Mouse (Mus musculus): ENCODE results near the gene Muc1.

Gene Muc1

GRCm38 (mm10) chr3:89233562-89234110 lies 4.8 kb downstream of the Muc1 start:
- DNase-seq (ENCODE audit: low spot score in 2 of 2): no peak

- no peak for DNase-seq (ENCODE audit: low spot score in 2 of 2)
These were observed 7.7 kb downstream of the Muc1 start for GRCm38 (mm10) chr3:89236516-89236915.

GRCm38 (mm10) chr3:89237682-89238081 lies 8.8 kb downstream of the Muc1 start:
- no peak for DNase-seq (ENCODE audit: low spot score in 2 of 2)

GRCm38 (mm10) chr3:89238494-89238893 lies 9.6 kb downstream of the Muc1 start:
- DNase-seq (ENCODE audit: low spot score in 2 of 2): no peak

GRCm38 (mm10) chr3:89242331-89242895 lies 13.6 kb downstream of the Muc1 start:
- DNase-seq (ENCODE audit: low spot score in 2 of 2): peak; percentile 44 to 81

GRCm38 (mm10) chr3:89243609-89244008 lies 14.8 kb downstream of the Muc1 start:
- peak; percentile 38 to 79 for DNase-seq (ENCODE audit: low spot score in 2 of 2)

GRCm38 (mm10) chr3:89244158-89244981 lies 15.5 kb downstream of the Muc1 start:
- peak in 1 of 2 experiments; percentile 59 for DNase-seq (ENCODE audit: low spot score in 2 of 2)

- no peak for DNase-seq (ENCODE audit: low spot score in 2 of 2)
These were observed 16.3 kb downstream of the Muc1 start for GRCm38 (mm10) chr3:89244982-89245687.

- DNase-seq (ENCODE audit: low spot score in 2 of 2): no peak
These were observed 16.9 kb downstream of the Muc1 start, which contains the start of gene Krtcap2 for GRCm38 (mm10) chr3:89245688-89246171. Gene Krtcap2 (plus strand): TSS chr3:89245966.

- DNase-seq (ENCODE audit: low spot score in 2 of 2): peak; percentile 84 to 90
These were observed 17.6 kb downstream of the Muc1 start, which contains the start of gene Trim46 for GRCm38 (mm10) chr3:89246261-89247100. Gene Trim46 (minus strand): TSS chr3:89246309.

- DNase-seq (ENCODE audit: low spot score in 2 of 2): no peak
These were observed 18.6 kb downstream of the Muc1 start for GRCm38 (mm10) chr3:89247466-89247865.

- peak; percentile 46 to 75 for DNase-seq (ENCODE audit: low spot score in 2 of 2)
These were observed 21.7 kb downstream of the Muc1 start for GRCm38 (mm10) chr3:89250435-89251040.

- peak; percentile 40 to 76 for DNase-seq (ENCODE audit: low spot score in 2 of 2)
These were observed 22.6 kb downstream of the Muc1 start for GRCm38 (mm10) chr3:89251365-89251895.

- DNase-seq (ENCODE audit: low spot score in 2 of 2): no peak
These were observed 26.1 kb downstream of the Muc1 start for GRCm38 (mm10) chr3:89254994-89255393.

GRCm38 (mm10) chr3:89256177-89256576 lies 27.3 kb downstream of the Muc1 start:
- DNase-seq (ENCODE audit: low spot score in 2 of 2): no peak

GRCm38 (mm10) chr3:89259076-89259475 lies 30.2 kb downstream of the Muc1 start, which contains the start of gene Dpm3:
Gene Dpm3 (plus strand): TSS chr3:89259358.
- no peak for DNase-seq (ENCODE audit: low spot score in 2 of 2)

GRCm38 (mm10) chr3:89260211-89260610 lies 31.4 kb downstream of the Muc1 start:
- no peak for DNase-seq (ENCODE audit: low spot score in 2 of 2)

- DNase-seq (ENCODE audit: low spot score in 2 of 2): no peak
These were observed 33.6 kb downstream of the Muc1 start for GRCm38 (mm10) chr3:89262417-89262816.

GRCm38 (mm10) chr3:89266439-89266893 lies 37.6 kb downstream of the Muc1 start:
- DNase-seq (ENCODE audit: low spot score in 2 of 2): peak; percentile 61 to 80

- no peak for DNase-seq (ENCODE audit: low spot score in 2 of 2)
These were observed 40.1 kb downstream of the Muc1 start for GRCm38 (mm10) chr3:89268916-89269315.
